Mouse (Mus musculus) bone marrow, adult 2 months (tissue): ENCODE results near the gene Pqbp1.

Experiments
- CTCF ChIP-seq: fragments of 200-500 bp; IDR thresholded peaks from 2 replicates; pipeline ENCODE4 v1.5.1; 2011; ENCODE audit warnings: low read length, control low read depth; ENCODE audit not compliant: control insufficient read depth, insufficient read depth
- POLR2A ChIP-seq: fragments of 200-500 bp; IDR thresholded peaks from 2 replicates; pipeline ENCODE4 v1.6.1; 2011; ENCODE audit warnings: low read depth, mild to moderate bottlenecking, control low read depth, low read length, borderline replicate concordance; ENCODE audit not compliant: control insufficient read depth

DNA sequence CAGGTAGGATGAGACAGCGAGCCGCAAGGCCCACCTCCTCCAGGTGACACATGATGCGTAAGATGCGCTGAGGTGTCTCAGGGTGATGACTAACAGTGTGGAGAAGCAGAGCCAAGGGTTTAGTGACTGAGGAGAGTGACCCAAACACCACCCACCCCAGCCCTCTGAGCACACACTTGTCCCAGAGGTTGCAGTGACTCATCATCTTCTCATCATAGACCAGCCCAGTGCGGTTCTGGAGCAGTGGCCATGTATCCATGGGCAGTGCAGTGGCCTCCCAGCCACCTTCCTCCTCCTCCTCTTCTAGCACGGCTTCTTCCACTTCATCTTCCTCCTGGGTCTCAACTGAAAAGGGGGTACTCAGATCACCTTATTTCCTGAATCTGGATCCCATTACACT is 38.6 kb upstream of the Pqbp1 start:
- TF ChIP-seq CTCF (no peak), POLR2A (no peak)
